Comparison of ENCODE assay signal across 14 mouse cellular contexts in genomic region chr5:29484965-29485940, GRCm38 (mm10). TPM values are rescaled to one million over a fixed set of nuclear protein-coding genes. Genes with fewer than 3 reads are reported as not detected.
DNase-seq lines count a peak whose midpoint lies in the region; ATAC-seq and TF ChIP-seq lines count a peak whose summit lies in the region.
"Had no signal": no experiment of that assay in that cellular context is flagged by ENCODE, and none has a peak within 500 bp of the region (broad histone marks: within the 10 kb centered on the region; RNA-seq: fewer than 3 reads in every experiment).

No protein-coding gene starts in this region.

- 3% methylated on average over 38 of the region's 38 CpGs for whole genome bisulfite sequencing in heart, embryonic 15.5 days
- under 1% methylated on average over 38 of the region's 38 CpGs for WGBS in hindbrain, postnatal 0 days
- 10% methylated on average over 38 of the region's 38 CpGs for WGBS in stomach, postnatal 0 days

- H3K9me3 ChIP-seq in heart, embryonic 15.5 days (replicated peaks), result no peaks in the 10 kb centered on the region
- no peaks in the 10 kb centered on the region for H3K9me3 ChIP-seq in hindbrain, postnatal 0 days (ENCODE audit: low read length)
- no peaks in the 10 kb centered on the region for H3K9me3 ChIP-seq in stomach, postnatal 0 days (ENCODE audit: control insufficient read depth, low read length)
- H3K9me3 ChIP-seq: embryonic facial prominence, embryonic 13.5 days; midbrain, embryonic 12.5 days had no signal

- H3K4me3 ChIP-seq in heart, embryonic 15.5 days, result peak overlapping the region; percentile 14; the same call in 1 of the 2 replicates
- 0 out of 2 replicates have a peak overlapping the region, but pooled peaks have one; percentile 6 for H3K4me3 ChIP-seq in hindbrain, postnatal 0 days (ENCODE audit: low read length)
- H3K4me3 ChIP-seq in stomach, postnatal 0 days (ENCODE audit: low read depth, low read length), result peak overlapping the region; percentile 12; the same call in 1 of the 2 replicates
- H3K4me3 ChIP-seq: embryonic facial prominence, embryonic 13.5 days; midbrain, embryonic 12.5 days had no signal

- peaks cover 96% of the 10 kb centered on the region for H3K27me3 ChIP-seq in heart, embryonic 15.5 days
- peaks cover 87% of the 10 kb centered on the region for H3K27me3 ChIP-seq in hindbrain, postnatal 0 days (ENCODE audit: insufficient read depth, low read length)
- H3K27me3 ChIP-seq in stomach, postnatal 0 days (ENCODE audit: control insufficient read depth, insufficient read depth, low read length), result peaks cover 15% of the 10 kb centered on the region; the same call in 1 of the 2 replicates

- no peak for DNase-seq in heart, adult 11 months
- peak; percentile 60 for DNase-seq in testis, postnatal 10 days (ENCODE audit: low spot score)
- no peak for DNase-seq in testis, postnatal 14 days (ENCODE audit: low spot score)
- DNase-seq in hindbrain, postnatal 0 days (ENCODE audit: low spot score), result no peak
- peak; percentile 65 for DNase-seq in stomach, postnatal 0 days (ENCODE audit: low spot score)
- no peak for DNase-seq in right cerebral cortex, postnatal 14 days
- DNase-seq in frontal cortex, postnatal 36 days (ENCODE audit: low spot score in 2 of 2), result no peak
- DNase-seq: kidney, adult 18-20 months; right cerebral cortex, postnatal 25 days had no signal

- no peak for TF ChIP-seq EP300 in stomach, postnatal 0 days (optimal IDR thresholded peaks at IDR 0.05)

- no peak for TF ChIP-seq CTCF in hindbrain, postnatal 0 days (IDR thresholded peaks at IDR 0.05; ENCODE audit: low read depth)
- TF ChIP-seq CTCF in stomach, postnatal 0 days (IDR thresholded peaks at IDR 0.05; ENCODE audit: low read depth), result no peak

- H3K4me2 ChIP-seq in heart, embryonic 15.5 days, result peak overlapping the region; percentile 38; the same call in 1 of the 2 replicates
- H3K4me2 ChIP-seq in hindbrain, postnatal 0 days (ENCODE audit: low read depth, low read length), result no peak overlapping the region
- peak overlapping the region; percentile 40 for H3K4me2 ChIP-seq in stomach, postnatal 0 days (replicated peaks; ENCODE audit: low read depth)
- H3K4me2 ChIP-seq: embryonic facial prominence, embryonic 13.5 days; midbrain, embryonic 12.5 days had no signal

- H3K36me3 ChIP-seq in heart, embryonic 15.5 days, result no peaks in the 10 kb centered on the region
- no peaks in the 10 kb centered on the region for H3K36me3 ChIP-seq in hindbrain, postnatal 0 days (ENCODE audit: insufficient read depth, low read length)
- H3K36me3 ChIP-seq in stomach, postnatal 0 days (ENCODE audit: control insufficient read depth, insufficient read depth, low read length), result no peaks in the 10 kb centered on the region
- H3K36me3 ChIP-seq: embryonic facial prominence, embryonic 13.5 days; midbrain, embryonic 12.5 days had no signal

- peaks cover 6% of the 10 kb centered on the region for H3K4me1 ChIP-seq in heart, embryonic 15.5 days (replicated peaks)
- H3K4me1 ChIP-seq in hindbrain, postnatal 0 days (ENCODE audit: insufficient read depth, low read length), result no peaks in the 10 kb centered on the region
- H3K4me1 ChIP-seq in stomach, postnatal 0 days (replicated peaks; ENCODE audit: control insufficient read depth, insufficient read depth), result no peaks in the 10 kb centered on the region

- no peak for ATAC-seq in heart, embryonic 15.5 days (replicated peaks; ENCODE audit: insufficient number of reproducible peaks, insufficient read depth, low FRiP score, low read depth)
- ATAC-seq in hindbrain, postnatal 0 days, result no peak
- ATAC-seq in stomach, postnatal 0 days (ENCODE audit: low FRiP score, low TSS enrichment), result peak; percentile 58; the same call in 1 of the 2 replicates

- H3K27ac ChIP-seq in heart, embryonic 15.5 days, result no peak overlapping the region
- no peak overlapping the region for H3K27ac ChIP-seq in hindbrain, postnatal 0 days
- no peak overlapping the region for H3K27ac ChIP-seq in stomach, postnatal 0 days (replicated peaks)
- H3K27ac ChIP-seq: embryonic facial prominence, embryonic 13.5 days; midbrain, embryonic 12.5 days had no signal

- H3K9ac ChIP-seq in heart, embryonic 15.5 days, result no peak overlapping the region
- no peak overlapping the region for H3K9ac ChIP-seq in hindbrain, postnatal 0 days (replicated peaks; ENCODE audit: low read length)
- H3K9ac ChIP-seq in stomach, postnatal 0 days (ENCODE audit: low read length), result no peak overlapping the region
- H3K9ac ChIP-seq: embryonic facial prominence, embryonic 13.5 days; midbrain, embryonic 12.5 days had no signal

RNA-seq across cellular contexts. Expression of gene Mnx1, which starts 7.0 kb away (rescaled TPM):
- polyA plus RNA-seq in heart, embryonic 15.5 days (2015; fragmentation: Nextera tagmentation; extraction: Ambion mirVana), result not detected in 2 replicates
- total RNA-seq in hindbrain, postnatal 0 days (2014; rRNA removed), result 0.16 TPM in 1 of 2 replicates, not detected in the other
- polyA plus RNA-seq in hindbrain, postnatal 0 days (2015; fragmentation: Nextera tagmentation; extraction: Ambion mirVana), result 0.09 TPM in 1 of 2 replicates, not detected in the other
- 0.64 and 0.67 TPM in 2 replicates for polyA plus RNA-seq in stomach, postnatal 0 days (2015; fragmentation: Nextera tagmentation; extraction: Ambion mirVana)
- total RNA-seq: liver, adult 2 months; MEL had no signal
- polyA plus RNA-seq: embryonic facial prominence, embryonic 13.5 days; liver, adult 2 months; midbrain, embryonic 12.5 days had no signal

RNA-seq across cellular contexts. Expression of gene Nom1, which starts 50.8 kb away (rescaled TPM):
- polyA plus RNA-seq in heart, embryonic 15.5 days (2015; fragmentation: Nextera tagmentation; extraction: Ambion mirVana), result 14.6 and 16.9 TPM in 2 replicates
- 7.4 and 24.3 TPM in 2 replicates for total RNA-seq in hindbrain, postnatal 0 days (2014; rRNA removed)
- polyA plus RNA-seq in hindbrain, postnatal 0 days (2015; fragmentation: Nextera tagmentation; extraction: Ambion mirVana), result 14.0 and 16.5 TPM in 2 replicates
- 16.4 and 16.5 TPM in 2 replicates for polyA plus RNA-seq in stomach, postnatal 0 days (2015; fragmentation: Nextera tagmentation; extraction: Ambion mirVana)

Comparison
In these comparisons a context has a peak if more than half of its experiments do, and no peak if none do; other contexts are left out.
1. DNase-seq: peak in testis, postnatal 10 days (single experiment) and stomach, postnatal 0 days (single experiment); none in heart, adult 11 months (single experiment), testis, postnatal 14 days (single experiment), hindbrain, postnatal 0 days (single experiment), right cerebral cortex, postnatal 14 days (single experiment) and frontal cortex, postnatal 36 days (0 of 2).
2. Peak in every context shown above with its lines, with median percentiles within 50 percentile points of each other: H3K4me3 ChIP-seq.